Mouse (Mus musculus): ENCODE results near the gene Tesc. TPM values are rescaled to one million over a fixed set of nuclear protein-coding genes. Genes with fewer than 3 reads are reported as not detected.
A peak's percentile ranks its signal among the peaks of the same experiment; 100 is the strongest.

The Tesc gene
- total RNA-seq, 2 experiments from 2014 or later, result 0.59 to 0.64 TPM

- peak; percentile 59 for DNase-seq
- Histone ChIP-seq H3K27ac (no peak overlapping the region), H3K4me3 (no peak overlapping the region)
- TF ChIP-seq CTCF (IDR thresholded peaks at IDR 0.05), result peak; percentile 86
- intact Hi-C loops (cut with DNase I), result loop anchor here (2.0 kb wide), 1 partner anchor 65 kb away; no protein-coding TSS in a partner anchor
These were observed 41.8 kb downstream of the Tesc start for GRCm38 (mm10) chr5:118069315-118069714.

DNA sequence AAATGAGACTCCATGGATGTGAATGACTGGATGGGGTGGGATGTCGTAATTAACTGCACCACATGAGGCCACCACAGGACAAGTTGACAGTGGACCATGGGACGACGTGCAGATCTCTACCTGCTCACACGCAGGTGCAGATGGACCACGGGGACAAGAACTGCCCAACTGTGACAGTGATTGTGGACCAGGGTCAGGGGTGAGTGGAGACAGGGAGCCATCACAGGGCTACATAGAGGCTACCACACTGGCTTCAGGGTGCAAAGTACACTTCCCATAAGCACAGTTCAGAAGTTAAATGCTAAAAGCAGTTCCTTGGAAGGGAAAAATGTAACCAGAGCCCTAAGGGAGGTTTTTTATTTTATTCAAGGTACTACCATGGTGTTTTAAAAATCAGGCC, 44.2 kb downstream of the Tesc start:
- Histone ChIP-seq H3K4me3 (no peak overlapping the region), H3K27ac (no peak overlapping the region)
- no peak for TF ChIP-seq CTCF (IDR thresholded peaks at IDR 0.05)
- intact Hi-C loops (cut with DNase I), result no loop called here
- no peak for DNase-seq

- DNase-seq, result no peak
- intact Hi-C loops (cut with DNase I), result no loop called here
- no peak overlapping the region for H3K27ac ChIP-seq
- no peak overlapping the region for H3K4me3 ChIP-seq
- TF ChIP-seq CTCF (IDR thresholded peaks at IDR 0.05), result no peak
These were observed 45.8 kb downstream of the Tesc start for GRCm38 (mm10) chr5:118073213-118073773.

GRCm38 (mm10) chr5:118076721-118077592, 49.4 kb downstream of the Tesc start:
- peak; percentile 26; the same call in 1 of the 2 replicates for TF ChIP-seq CTCF (IDR thresholded peaks at IDR 0.05)
- H3K27ac ChIP-seq, result 0 out of 2 replicates have a peak overlapping the region, but pooled peaks have one; percentile 35
- no peak overlapping the region for H3K4me3 ChIP-seq
- intact Hi-C loops (cut with DNase I), result no loop called here
- peak; percentile 46 for DNase-seq

GRCm38 (mm10) chr5:118078550-118078949, 51.0 kb downstream of the Tesc start:
- Histone ChIP-seq H3K4me3 (no peak overlapping the region), H3K27ac (no peak overlapping the region)
- no peak for DNase-seq
- TF ChIP-seq CTCF (IDR thresholded peaks at IDR 0.05), result no peak
- intact Hi-C loops (cut with DNase I), result no loop called here

- no peak for TF ChIP-seq CTCF (IDR thresholded peaks at IDR 0.05)
- intact Hi-C loops (cut with DNase I), result no loop called here
These were observed 51.8 kb downstream of the Tesc start for GRCm38 (mm10) chr5:118079354-118079753.

GRCm38 (mm10) chr5:118079839-118080250, 52.3 kb downstream of the Tesc start:
- no peak overlapping the region for H3K4me3 ChIP-seq
- no peak for DNase-seq
- intact Hi-C loops (cut with DNase I), result no loop called here
- H3K27ac ChIP-seq, result peak overlapping the region; percentile 35; the same call in 1 of the 2 replicates
- no peak for TF ChIP-seq CTCF (IDR thresholded peaks at IDR 0.05)

More at GRCm38 (mm10) chr5:118079354-118079753, 51.8 kb downstream of the Tesc start:
- no peak overlapping the region for H3K4me3 ChIP-seq
- no peak for DNase-seq
- H3K27ac ChIP-seq, result peak overlapping the region; percentile 35

DNA sequence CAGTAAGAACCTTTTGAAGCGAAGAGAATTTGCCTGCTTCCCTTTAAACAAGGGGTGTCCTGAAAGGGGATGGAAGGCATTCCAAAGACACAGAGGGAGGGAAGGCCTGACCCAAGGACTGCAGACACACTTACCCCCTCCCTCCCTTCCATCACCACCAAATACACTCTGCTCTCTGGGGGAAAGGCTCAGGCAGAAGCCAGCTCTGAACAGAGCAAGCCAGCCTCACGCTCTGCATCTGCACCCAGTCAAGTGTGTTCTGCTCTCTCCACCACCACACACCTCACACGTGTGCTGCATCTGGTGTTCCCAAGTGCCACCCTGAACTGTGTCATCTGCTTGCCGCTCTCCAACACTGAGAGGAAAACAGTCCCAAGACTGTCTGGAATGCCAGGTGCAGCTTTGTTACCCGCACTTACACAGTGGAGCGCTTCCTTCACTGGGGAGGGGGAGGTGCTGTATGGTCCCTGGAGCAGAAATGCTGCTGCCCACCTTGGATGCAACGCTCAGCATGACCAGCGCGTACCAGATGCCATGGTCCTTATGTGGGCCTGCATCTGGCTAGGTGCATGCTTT, 53.9 kb downstream of the Tesc start:
- H3K4me3 ChIP-seq, result no peak overlapping the region
- intact Hi-C loops (cut with DNase I), result no loop called here
- TF ChIP-seq CTCF (IDR thresholded peaks at IDR 0.05), result no peak
- no peak overlapping the region for H3K27ac ChIP-seq
- DNase-seq, result no peak

GRCm38 (mm10) chr5:118081996-118082395, 54.5 kb downstream of the Tesc start:
- no peak for TF ChIP-seq CTCF (IDR thresholded peaks at IDR 0.05)
- Histone ChIP-seq H3K27ac (peak overlapping the region; percentile 50; the same call in 1 of the 2 replicates), H3K4me3 (no peak overlapping the region)
- no peak for DNase-seq
- intact Hi-C loops (cut with DNase I), result no loop called here

DNA sequence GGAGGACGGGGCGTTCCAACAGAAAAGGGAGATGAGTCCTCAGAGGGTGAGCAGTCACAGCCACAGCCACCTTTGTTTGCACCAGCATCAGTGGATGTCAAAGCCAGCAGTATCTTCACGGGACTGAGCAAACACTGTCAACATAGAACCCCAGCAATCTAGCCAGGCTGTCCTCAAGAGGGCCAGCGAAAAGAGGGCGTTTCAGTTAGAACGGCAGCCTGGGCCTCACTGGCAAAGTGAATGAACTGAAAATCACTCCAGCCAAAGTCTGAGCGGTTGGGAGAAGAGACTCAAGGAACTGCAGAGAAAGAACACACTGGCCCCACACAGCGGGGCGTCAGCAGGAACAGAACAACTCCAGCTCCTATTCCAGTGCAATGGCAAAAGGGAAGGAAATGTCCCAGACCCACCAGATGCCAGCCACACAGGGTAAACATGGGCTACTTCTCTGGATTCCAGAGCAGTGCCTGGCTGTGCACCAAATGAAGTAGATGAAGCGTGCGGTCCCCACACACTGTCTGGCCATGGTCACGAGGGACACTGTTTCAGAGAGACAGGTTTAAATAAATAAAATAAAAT, 55.6 kb downstream of the Tesc start:
- DNase-seq, result peak; percentile 48
- no peak for TF ChIP-seq CTCF (IDR thresholded peaks at IDR 0.05)
- peak overlapping the region; percentile 50 for H3K27ac ChIP-seq
- H3K4me3 ChIP-seq, result no peak overlapping the region
- intact Hi-C loops (cut with DNase I), result no loop called here

DNA sequence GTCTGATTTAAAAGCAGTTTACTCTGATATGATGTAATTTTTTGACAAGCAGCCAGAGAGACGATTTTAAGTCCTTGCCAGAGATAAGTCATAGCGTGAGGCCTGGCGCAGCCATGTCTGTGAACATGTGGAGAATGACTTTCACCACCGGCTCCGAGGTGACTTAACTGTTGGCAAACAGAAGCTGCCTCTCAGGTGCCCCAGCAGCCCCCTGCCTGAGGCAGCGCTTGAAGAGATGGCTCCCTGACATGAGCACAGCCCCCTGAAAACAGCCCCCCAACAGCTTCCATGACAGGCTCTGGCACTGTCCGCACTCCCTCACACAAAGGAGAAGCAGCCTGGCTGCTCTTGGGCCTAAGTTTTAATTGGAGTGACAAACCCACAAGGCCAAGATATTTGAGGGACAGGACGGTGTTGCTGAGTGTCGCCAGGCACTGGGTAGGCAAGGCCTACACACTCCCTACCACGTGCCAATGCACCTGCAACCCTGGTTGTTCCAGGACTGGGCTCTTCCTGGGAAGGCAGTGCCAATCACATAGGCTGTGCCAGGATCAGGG, 56.7 kb downstream of the Tesc start:
- intact Hi-C loops (cut with DNase I), result no loop called here
- Histone ChIP-seq H3K4me3 (no peak overlapping the region), H3K27ac (peak overlapping the region; percentile 21)
- no peak for TF ChIP-seq CTCF (IDR thresholded peaks at IDR 0.05)
- no peak for DNase-seq

DNA sequence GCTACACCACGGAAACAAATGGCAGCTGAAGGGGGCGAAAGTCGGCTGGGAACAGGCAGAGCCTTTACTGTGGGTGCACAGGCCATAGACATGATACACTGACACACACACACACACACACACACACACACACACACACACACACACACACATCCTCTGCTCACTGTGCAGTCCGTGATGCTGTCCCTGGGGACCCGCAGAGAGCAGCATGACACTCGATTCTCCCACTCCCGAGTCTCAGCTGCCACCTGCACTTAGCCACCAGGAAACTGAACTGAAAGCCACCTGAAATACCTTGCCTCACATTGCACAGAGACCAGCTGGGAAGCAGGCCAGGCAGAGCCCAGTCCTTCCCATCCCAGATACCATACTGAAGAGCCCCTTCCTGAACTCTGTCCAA, 57.8 kb downstream of the Tesc start:
- Histone ChIP-seq H3K4me3 (no peak overlapping the region), H3K27ac (no peak overlapping the region)
- intact Hi-C loops (cut with DNase I), result no loop called here
- TF ChIP-seq CTCF (IDR thresholded peaks at IDR 0.05), result no peak
- DNase-seq, result no peak

Data from gastrocnemius, adult 2 months (tissue).